Mouse (Mus musculus) forebrain, embryonic 16.5 days (tissue): ENCODE measurements at regions not wholly inside any gene's neighbourhood (a gene's known extent, or its start where the extent isn't known, plus 50 kb on each side); places are given as distances from the start of the nearest gene placed in this dataset.

Experiments
- ATAC-seq: fragments of 200-750 bp; cut with Nextera tagmentation; 2 replicates; pipeline ENCODE4 v1.8.0; 2017; ENCODE audit warnings: mild to moderate bottlenecking, moderate library complexity
- H3K27ac ChIP-seq: fragments of 300-500 bp; sonication (generic); 2 replicates; pipeline ENCODE4 v1.5.1; 2014; ENCODE audit warnings: low read length, control low read depth
- H3K27me3 ChIP-seq: fragments of 300-500 bp; sonication (generic); replicated peaks from 2 replicates; pipeline ENCODE4 v1.6.1; 2014; ENCODE audit warnings: low read length; ENCODE audit not compliant: control insufficient read depth, insufficient read depth
- H3K36me3 ChIP-seq: fragments of 300-500 bp; sonication (generic); 2 replicates; pipeline ENCODE4 v1.6.1; 2014; ENCODE audit not compliant: control insufficient read depth, insufficient read depth
- H3K4me1 ChIP-seq: fragments of 300-500 bp; sonication (generic); replicated peaks from 2 replicates; pipeline ENCODE4 v1.6.1; 2014; ENCODE audit warnings: low read length; ENCODE audit not compliant: control insufficient read depth, insufficient read depth
- H3K4me2 ChIP-seq: fragments of 300-500 bp; sonication (generic); 2 replicates; pipeline ENCODE4 v1.6.1; 2014; ENCODE audit warnings: mild to moderate bottlenecking, low read length, control low read depth
- H3K4me3 ChIP-seq: fragments of 300-500 bp; sonication (generic); replicated peaks from 2 replicates; pipeline ENCODE4 v1.5.1; 2014; ENCODE audit warnings: mild to moderate bottlenecking, low read length, control low read depth
- H3K9ac ChIP-seq: fragments of 300-500 bp; sonication (generic); replicated peaks from 2 replicates; pipeline ENCODE4 v1.6.1; 2014; ENCODE audit warnings: low read depth, low read length, control low read depth
- H3K9me3 ChIP-seq: fragments of 300-500 bp; sonication (generic); 2 replicates; pipeline ENCODE4 v1.6.1; 2016; ENCODE audit warnings: low read length; ENCODE audit not compliant: control insufficient read depth
- WGBS: fragments of 180-500 bp; shearing (Covaris S2); extraction: QIAGEN DNeasy Blood & Tissue Kit; methylation state at CpG from one replicate; pipeline ENCODE4 v1.1.7; 2014; 5-methylcytosine and 5-hydroxymethylcytosine counted together

GRCm38 (mm10) chrX:11876636-11877035 lies 283.5 kb downstream of the Bcor start:
- WGBS: 80% methylated on average over 7 of the region's 7 CpGs
- H3K4me2 ChIP-seq: no peak overlapping the region
- H3K27me3 ChIP-seq: 0 out of 2 replicates have a peak, but pooled peaks cover 2% of the 10 kb centered on the region
- H3K36me3 ChIP-seq: no peaks in the 10 kb centered on the region
- H3K9me3 ChIP-seq: no peaks in the 10 kb centered on the region
- no peak overlapping the region for H3K27ac ChIP-seq
- no peak for ATAC-seq
- no peaks in the 10 kb centered on the region for H3K4me1 ChIP-seq
- no peak overlapping the region for H3K4me3 ChIP-seq
- H3K9ac ChIP-seq: no peak overlapping the region

- H3K9me3 ChIP-seq: no peaks in the 10 kb centered on the region
- no peak overlapping the region for H3K9ac ChIP-seq
- H3K27me3 ChIP-seq: no peaks in the 10 kb centered on the region
- H3K27ac ChIP-seq: no peak overlapping the region
- no peaks in the 10 kb centered on the region for H3K4me1 ChIP-seq
- WGBS: 86% methylated on average over 8 of the region's 8 CpGs
- no peak overlapping the region for H3K4me2 ChIP-seq
- no peak overlapping the region for H3K4me3 ChIP-seq
- H3K36me3 ChIP-seq: no peaks in the 10 kb centered on the region
- ATAC-seq: no peak
These were observed 282.1 kb downstream of the Bcor start for GRCm38 (mm10) chrX:11878028-11878427.

- WGBS: 60% methylated on average over 1 of the region's 1 CpGs
- ATAC-seq: no peak
These were observed 279.2 kb downstream of the Bcor start for GRCm38 (mm10) chrX:11880972-11881371.

DNA sequence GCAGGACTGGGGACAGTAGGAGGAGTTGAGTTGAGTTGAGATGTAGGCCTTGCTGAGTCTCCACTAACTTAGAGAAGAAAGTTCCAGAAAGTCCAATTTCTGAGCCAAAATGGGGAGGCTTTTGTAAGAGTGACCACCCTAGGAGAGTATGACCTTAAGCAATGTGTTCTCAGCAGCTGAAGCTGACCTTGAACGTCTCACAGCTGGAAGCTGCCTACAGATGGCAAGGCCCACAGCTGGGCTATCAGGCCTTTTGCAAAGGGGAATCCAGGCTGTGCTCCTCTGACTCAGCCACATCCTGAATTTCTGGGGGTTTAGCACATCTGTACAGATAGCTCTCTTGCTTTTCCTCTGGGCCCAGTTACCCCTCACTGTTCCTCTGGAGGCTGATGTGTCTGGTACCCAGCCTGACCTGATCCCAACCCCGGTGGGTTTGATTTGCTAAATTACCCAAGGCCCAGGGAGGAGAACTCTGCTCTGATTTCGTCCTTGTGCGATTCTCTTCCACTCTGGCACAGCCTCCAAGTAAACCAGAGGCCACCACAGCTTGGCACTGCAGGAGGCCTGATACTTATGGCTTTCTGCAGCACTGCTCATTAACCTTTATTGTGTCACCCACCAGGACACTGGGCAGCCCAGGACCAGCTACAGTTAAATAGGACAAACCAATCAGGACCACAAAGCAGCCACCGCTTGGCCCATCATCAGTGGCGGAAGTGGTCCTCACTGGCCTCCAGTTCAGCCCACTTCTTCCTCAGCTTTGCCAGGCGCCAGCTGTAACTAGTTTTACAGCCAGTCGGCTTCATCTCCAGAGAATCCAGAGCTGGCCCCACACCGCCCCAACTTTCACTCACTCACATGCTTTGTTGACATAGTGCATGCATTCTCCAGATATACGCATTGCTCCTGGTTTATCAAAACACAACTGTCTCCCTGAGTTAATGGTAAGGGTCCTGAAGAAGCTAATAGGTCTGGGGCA lies 276.1 kb downstream of the Bcor start:
- Histone ChIP-seq H3K9ac (no peak overlapping the region), H3K9me3 (no peaks in the 10 kb centered on the region), H3K36me3 (no peaks in the 10 kb centered on the region), H3K4me2 (no peak overlapping the region), H3K4me3 (no peak overlapping the region), H3K27ac (no peak overlapping the region), H3K4me1 (no peaks in the 10 kb centered on the region; the same call in 1 of the 2 replicates), H3K27me3 (no peaks in the 10 kb centered on the region)
- 63% methylated on average over 10 of the region's 10 CpGs for WGBS
- no peak for ATAC-seq

More at GRCm38 (mm10) chrX:11880972-11881371, 279.2 kb downstream of the Bcor start:
- Histone ChIP-seq H3K4me3 (no peak overlapping the region), H3K4me2 (no peak overlapping the region), H3K36me3 (no peaks in the 10 kb centered on the region), H3K27me3 (no peaks in the 10 kb centered on the region), H3K9me3 (no peaks in the 10 kb centered on the region), H3K27ac (no peak overlapping the region), H3K9ac (no peak overlapping the region), H3K4me1 (no peaks in the 10 kb centered on the region)

- no peaks in the 10 kb centered on the region for H3K36me3 ChIP-seq
- WGBS: 86% methylated on average over 5 of the region's 5 CpGs
- ATAC-seq: no peak
These were observed 267.8 kb downstream of the Bcor start for GRCm38 (mm10) chrX:11892396-11892795.

DNA sequence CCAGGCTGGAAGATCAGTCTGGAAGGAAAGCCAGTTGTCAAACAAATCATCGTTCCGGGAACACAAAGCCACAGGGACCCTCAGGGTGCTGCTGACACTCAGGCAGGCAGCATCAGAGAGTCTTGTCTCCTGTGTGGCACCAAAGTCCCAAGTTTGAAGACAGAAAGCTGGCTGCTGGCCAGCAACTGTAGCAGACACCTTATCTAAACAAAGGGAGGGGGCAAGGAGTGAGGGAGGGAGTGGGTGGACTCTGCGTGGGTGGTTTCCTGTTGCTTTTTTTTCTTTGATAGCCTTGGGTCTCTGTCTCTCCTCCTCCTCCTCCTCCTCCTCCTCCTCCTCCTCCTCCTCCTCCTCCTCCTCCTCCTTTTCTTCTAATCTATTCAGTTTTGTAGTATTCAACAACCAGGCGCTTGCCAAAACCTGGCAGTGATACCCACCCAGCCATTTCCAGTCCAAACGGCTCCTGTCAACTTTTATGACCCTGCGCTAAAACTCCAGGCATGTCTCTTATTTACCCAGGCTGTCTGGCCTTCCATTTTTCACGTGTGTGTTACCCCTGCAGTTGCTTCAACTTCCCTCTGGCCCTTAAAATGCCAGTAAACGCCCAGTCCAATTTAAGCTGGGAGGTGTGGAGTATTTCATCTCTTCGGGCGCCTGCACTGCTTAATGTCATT lies 266.4 kb downstream of the Bcor start:
- WGBS: 32% methylated on average over 10 of the region's 10 CpGs
- H3K4me1 ChIP-seq: peaks cover 8% of the 10 kb centered on the region
- no peak overlapping the region for H3K9ac ChIP-seq
- H3K4me2 ChIP-seq: no peak overlapping the region
- no peak overlapping the region for H3K4me3 ChIP-seq
- no peaks in the 10 kb centered on the region for H3K36me3 ChIP-seq
- no peak overlapping the region for H3K27ac ChIP-seq
- H3K27me3 ChIP-seq: peaks cover 5% of the 10 kb centered on the region; the same call in 1 of the 2 replicates
- no peaks in the 10 kb centered on the region for H3K9me3 ChIP-seq
- ATAC-seq: no peak

More at GRCm38 (mm10) chrX:11892396-11892795, 267.8 kb downstream of the Bcor start:
- Histone ChIP-seq H3K9me3 (no peaks in the 10 kb centered on the region), H3K27me3 (peaks cover 3% of the 10 kb centered on the region; the same call in 1 of the 2 replicates), H3K27ac (no peak overlapping the region), H3K4me3 (no peak overlapping the region), H3K4me1 (peaks cover 5% of the 10 kb centered on the region), H3K9ac (no peak overlapping the region), H3K4me2 (no peak overlapping the region)

DNA sequence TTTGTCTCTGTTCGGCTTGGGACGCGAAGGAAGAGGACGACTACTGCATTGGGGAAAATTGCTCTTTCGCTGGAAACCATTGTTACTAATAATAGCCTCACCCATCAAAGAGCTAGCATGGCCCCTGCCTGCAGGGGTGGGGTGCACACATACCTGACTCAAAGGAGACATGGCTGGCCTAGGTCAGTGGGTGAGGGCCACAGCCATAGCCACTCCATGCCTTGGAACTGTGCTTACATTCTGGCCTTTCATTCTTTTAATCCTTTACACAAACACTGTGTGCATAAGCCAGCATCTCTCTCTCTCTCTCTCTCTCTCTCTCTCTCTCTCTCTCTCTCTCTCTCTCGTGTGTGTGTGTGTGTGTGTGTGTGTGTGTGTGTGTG lies 265.9 kb downstream of the Bcor start:
- Histone ChIP-seq H3K9me3 (no peaks in the 10 kb centered on the region), H3K4me2 (no peak overlapping the region), H3K4me1 (peaks cover 8% of the 10 kb centered on the region), H3K4me3 (no peak overlapping the region), H3K9ac (no peak overlapping the region), H3K27ac (no peak overlapping the region), H3K36me3 (no peaks in the 10 kb centered on the region), H3K27me3 (peaks cover 5% of the 10 kb centered on the region; the same call in 1 of the 2 replicates)
- 27% methylated on average over 5 of the region's 6 CpGs for WGBS
- no peak for ATAC-seq

GRCm38 (mm10) chrX:11895396-11895795 lies 264.8 kb downstream of the Bcor start:
- WGBS: 56% methylated on average over 5 of the region's 5 CpGs
- Histone ChIP-seq H3K27me3 (peaks cover 5% of the 10 kb centered on the region; the same call in 1 of the 2 replicates), H3K4me1 (peaks cover 13% of the 10 kb centered on the region), H3K9ac (no peak overlapping the region), H3K4me2 (no peak overlapping the region), H3K36me3 (no peaks in the 10 kb centered on the region), H3K9me3 (no peaks in the 10 kb centered on the region), H3K27ac (no peak overlapping the region), H3K4me3 (no peak overlapping the region)
- no peak for ATAC-seq

DNA sequence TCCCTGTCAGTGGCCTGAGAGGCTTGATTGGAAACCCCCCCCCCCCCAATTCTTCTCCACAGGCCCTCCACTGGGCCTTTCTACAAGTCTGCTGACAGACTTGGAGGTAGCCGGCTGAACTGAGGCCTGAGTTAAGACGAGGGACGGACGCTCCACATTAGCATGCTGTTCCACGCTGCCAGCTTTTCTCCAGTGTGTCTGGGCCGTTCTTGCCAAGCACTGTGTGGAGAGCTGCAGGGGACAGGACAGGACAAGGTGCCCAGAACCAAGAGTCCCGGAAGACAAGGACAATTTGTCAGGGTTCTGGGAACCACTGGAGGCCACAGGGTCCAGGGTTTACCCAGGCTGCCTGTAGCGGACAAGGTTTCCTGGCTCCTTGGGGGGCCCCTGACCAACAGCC lies 261.9 kb downstream of the Bcor start:
- Histone ChIP-seq H3K9me3 (no peaks in the 10 kb centered on the region), H3K4me1 (peaks cover 13% of the 10 kb centered on the region), H3K27ac (no peak overlapping the region), H3K36me3 (no peaks in the 10 kb centered on the region), H3K4me2 (no peak overlapping the region), H3K9ac (no peak overlapping the region), H3K27me3 (0 out of 2 replicates have a peak, but pooled peaks cover 2% of the 10 kb centered on the region), H3K4me3 (no peak overlapping the region)
- ATAC-seq: no peak
- 60% methylated on average over 8 of the region's 8 CpGs for WGBS
